Mouse (Mus musculus): Measurements from ENCODE around the gene Daw1. TPM values are rescaled to one million over a fixed set of nuclear protein-coding genes. Genes with fewer than 3 reads are reported as not detected.

Gene Daw1
- polyA plus RNA-seq (2017; shearing (Covaris generic)) = 1 to 10 TPM in 1 of 3 experiments, under 1 TPM in 1, not detected in 1; 0.44 to 1.2 TPM

- ATAC-seq = peak; percentile 52
These were observed at the start of gene Daw1 for GRCm38 (mm10) chr1:83159603-83160002. Daw1 (plus strand) TSS chr1:83159752.

DNA sequence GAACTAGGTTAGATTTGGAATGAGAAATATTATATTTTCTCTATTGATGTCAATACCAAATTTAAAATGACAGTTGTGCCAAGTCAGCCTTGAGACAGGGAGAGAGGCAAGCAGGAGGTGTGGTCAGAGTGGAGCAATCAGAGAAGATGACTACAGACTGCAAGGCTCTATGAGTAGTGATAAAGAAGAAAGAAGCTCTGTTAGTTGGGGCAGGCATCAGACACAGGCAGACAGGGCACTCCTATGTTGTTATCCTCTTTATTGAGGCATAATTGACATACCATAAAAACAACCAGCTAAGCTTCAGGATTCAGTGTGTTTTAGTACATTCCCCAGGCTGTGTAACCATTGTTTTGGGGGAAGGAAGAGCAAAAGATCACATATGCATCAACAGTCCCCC, 48.6 kb upstream of the Daw1 start:
- no peak for ATAC-seq

DNA sequence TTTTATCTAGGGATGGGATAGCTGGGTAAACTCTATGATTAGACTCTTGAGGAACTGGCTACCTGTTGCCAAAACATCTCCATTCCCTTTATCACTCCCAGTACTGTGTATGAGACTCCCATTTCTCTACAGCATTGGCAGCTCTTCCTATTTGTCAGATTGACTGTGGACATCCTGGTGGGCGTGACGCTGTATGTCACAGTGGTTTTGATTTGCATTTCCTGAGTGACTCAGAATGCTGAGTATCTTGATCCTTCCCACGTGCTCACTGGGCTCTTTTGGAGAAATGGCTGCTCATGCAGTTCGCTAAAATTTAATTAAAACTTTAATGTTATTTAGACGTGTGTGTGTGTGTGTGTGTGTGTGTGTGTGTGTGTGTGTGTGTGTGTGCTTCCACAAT, 47.8 kb upstream of the Daw1 start:
- peak; percentile 84 for ATAC-seq

- no peak for ATAC-seq
These were observed 43.0 kb upstream of the Daw1 start, which contains the start of gene Ccl20 for GRCm38 (mm10) chr1:83116447-83117137. Ccl20 (plus strand) TSS chr1:83116766.

DNA sequence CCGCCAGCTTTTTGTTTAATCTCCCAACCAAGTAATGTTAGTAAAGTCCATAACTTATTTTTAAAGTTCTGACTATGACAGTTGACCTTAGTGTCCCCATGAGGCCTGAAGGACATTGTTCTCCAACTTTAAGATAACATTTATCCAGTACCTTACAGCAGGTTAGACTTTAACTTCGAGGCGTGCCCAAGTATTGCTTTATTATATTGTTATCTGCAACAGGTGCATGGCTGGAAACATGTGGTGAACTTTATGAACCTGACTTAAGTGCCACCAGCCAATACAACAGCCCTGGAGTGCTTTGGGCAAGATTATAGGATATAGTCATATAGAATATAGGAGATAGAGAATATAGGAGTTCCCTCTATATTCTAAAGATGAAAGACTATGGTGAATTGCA, 42.3 kb upstream of the Daw1 start:
- no peak for ATAC-seq

DNA sequence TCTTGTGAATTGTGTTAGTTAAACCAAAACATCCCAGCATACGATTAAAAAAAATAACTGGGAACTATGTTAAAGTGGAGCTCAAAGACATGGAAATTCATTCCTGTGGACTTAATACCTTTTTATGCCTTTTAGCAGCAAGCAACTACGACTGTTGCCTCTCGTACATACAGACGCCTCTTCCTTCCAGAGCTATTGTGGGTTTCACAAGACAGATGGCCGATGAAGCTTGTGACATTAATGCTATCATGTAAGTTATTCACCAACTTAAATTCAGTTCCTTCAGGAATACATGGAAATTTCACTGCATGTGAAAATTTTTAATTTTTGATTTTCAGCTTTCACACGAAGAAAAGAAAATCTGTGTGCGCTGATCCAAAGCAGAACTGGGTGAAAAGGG, 41.9 kb upstream of the Daw1 start:
- ATAC-seq = no peak

GRCm38 (mm10) chr1:83119903-83120302, 39.6 kb upstream of the Daw1 start:
- no peak for ATAC-seq

DNA sequence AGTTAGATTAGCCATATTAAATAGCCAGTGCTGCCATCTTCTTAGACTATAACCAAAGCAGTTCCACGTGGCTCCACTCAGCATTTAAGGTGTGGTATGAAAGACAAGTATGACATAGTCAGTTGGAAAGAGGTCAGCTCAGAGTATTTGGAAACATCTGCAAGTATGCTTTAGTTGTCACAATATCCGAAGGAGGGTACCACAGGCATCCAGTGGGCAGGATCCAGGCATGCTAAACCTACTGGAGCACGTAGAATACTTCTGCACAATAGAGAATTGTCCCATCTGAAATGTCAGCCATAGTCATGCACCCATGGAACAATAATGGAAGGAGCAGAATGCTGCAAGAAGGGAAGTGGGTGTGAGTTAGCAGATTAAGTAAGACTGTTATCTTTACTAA, 39.2 kb upstream of the Daw1 start:
- no peak for ATAC-seq

DNA sequence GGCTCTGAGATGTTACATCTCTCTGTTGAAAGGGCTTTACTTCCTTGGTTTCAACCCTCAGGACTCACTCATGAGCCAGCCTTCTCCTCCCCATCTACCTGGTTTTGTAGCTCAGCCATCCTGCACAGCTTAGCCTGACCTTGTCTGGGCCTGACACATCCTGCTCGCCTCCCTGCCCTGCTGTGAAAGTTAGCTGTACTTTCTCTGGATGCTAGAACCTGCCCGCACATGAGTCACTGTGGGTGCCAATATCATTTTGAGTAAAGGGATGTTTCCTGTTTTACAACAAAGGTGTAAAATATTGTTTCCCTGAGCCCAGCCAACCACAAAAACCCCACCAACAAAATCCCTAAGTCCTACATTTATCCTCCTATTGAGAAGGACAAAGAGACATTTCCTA, 36.4 kb upstream of the Daw1 start:
- ATAC-seq = peak; percentile 38

GRCm38 (mm10) chr1:83135829-83136228, 23.7 kb upstream of the Daw1 start:
- ATAC-seq = no peak

DNA sequence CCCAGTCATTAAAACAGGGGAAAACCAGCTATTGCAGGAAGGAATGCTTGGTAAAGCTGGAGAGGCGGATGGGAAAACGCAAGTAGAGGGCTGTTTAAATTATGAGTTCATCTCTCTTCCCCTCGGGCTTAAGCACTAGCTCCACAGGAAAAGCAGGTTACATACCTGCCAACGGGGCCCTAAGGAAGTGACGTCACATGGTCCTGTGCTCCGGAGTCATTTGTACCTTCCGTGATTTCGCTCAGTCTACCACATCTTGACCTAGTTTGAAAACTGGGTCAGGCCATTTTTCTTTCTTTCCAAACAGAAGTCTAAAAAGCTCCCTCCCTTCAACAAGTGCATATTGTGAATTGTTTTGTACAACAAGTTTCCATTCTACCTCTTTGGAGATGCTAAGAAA, 21.7 kb upstream of the Daw1 start:
- ATAC-seq = peak; percentile 84

GRCm38 (mm10) chr1:83138721-83139120, 20.8 kb upstream of the Daw1 start:
- ATAC-seq = no peak

GRCm38 (mm10) chr1:83141510-83141909, 18.0 kb upstream of the Daw1 start:
- ATAC-seq = no peak

GRCm38 (mm10) chr1:83142055-83142454, 17.5 kb upstream of the Daw1 start:
- ATAC-seq = no peak

- no peak for ATAC-seq
These were observed 13.0 kb upstream of the Daw1 start for GRCm38 (mm10) chr1:83146547-83146946.

DNA sequence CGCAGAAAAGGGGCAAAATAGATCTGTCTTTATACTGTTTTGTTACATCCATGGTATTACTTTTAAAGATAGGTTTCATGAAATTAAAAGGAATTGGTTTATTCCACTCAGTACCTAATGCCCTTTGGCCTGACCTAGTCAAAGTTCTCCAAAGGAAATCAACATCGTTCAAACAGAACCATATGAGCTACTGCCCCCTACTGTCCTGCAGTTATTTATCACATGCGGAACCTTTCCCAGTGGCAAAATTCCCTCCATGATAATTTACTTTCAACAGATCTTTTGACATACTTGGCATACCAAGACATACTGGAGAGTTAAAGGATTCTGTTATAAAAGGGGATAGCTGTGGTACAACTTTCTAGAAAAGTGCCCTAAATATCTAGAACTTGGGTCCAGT, 9.3 kb upstream of the Daw1 start:
- ATAC-seq = no peak

DNA sequence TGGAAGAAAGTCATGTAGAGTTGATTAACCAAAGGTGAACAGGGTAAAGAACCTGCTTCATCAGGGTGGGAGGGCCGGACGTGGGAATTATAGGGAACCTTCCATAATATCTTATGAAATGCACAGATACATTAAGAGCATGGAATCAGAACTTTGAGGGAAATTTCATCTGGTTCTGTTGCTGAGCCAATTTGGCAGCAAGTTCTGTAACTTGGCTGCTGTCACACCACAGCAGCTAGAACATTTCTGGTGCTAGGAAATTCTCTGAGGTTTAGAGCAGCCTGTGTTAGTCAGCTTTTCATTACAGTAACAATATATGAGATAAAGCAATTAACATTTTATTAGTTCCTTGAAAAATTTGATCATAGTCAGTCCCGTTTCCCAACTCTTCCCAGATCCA, 6.6 kb upstream of the Daw1 start:
- no peak for ATAC-seq

DNA sequence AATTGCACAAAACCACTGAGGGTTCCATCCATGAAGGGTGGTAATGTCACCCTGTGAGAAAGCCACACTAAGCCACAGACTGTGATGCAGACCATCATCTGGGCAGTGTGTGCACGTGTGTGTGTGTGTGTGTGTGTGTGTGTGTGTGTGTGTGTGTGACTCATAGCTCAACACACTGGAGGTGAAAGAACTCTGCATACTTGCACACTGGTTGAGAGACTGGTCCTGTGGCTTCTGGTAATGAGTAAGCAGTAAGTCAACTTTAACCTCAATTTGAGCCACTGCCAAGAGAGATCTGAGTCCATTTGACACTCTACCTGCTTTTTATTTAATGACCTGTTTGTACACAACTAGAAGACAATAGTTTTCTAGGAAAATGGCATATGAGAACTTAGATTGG, 2.7 kb upstream of the Daw1 start:
- no peak for ATAC-seq

GRCm38 (mm10) chr1:83161658-83162057, 2.1 kb downstream of the Daw1 start:
- no peak for ATAC-seq

DNA sequence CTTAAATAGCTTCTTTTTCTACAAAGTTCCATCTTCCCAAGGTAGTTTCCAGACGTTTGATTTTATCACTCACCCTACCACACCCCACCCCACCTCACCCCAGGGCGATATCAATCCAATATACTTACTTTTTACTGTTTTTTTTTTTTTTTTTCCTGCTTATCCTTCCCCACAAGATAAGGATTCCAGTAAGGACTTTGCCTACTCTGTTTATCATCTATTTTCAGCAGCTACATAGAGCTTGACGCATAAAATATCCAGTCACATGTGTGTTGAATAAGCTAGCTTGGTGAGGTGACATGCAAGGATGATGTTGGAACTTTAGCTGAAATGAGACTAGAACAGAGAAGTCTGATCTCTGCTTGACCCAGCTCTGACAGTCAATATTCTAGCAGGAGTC, 4.5 kb downstream of the Daw1 start:
- no peak for ATAC-seq

GRCm38 (mm10) chr1:83169158-83169557, 9.6 kb downstream of the Daw1 start:
- no peak for ATAC-seq

GRCm38 (mm10) chr1:83175985-83176384, 16.4 kb downstream of the Daw1 start:
- no peak for ATAC-seq

DNA sequence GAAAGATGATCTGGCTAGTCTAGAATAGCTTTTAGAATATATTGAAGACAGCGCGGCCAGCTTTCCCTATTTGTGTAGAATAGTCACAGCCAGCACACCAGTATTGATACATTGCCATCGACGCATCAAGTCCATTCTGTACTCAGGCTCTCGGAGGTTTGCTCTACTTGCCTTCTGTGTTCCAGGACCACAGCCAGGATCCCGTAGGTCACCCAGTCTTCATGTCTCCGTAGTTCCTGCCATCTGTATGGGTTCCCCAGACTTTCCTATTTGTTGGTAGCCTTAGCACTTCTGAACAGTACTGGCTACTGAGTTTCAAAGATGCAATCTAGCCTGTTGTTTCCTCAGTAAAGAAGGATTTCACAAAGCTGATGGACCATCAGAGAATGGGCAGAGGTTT, 20.0 kb downstream of the Daw1 start:
- no peak for ATAC-seq

DNA sequence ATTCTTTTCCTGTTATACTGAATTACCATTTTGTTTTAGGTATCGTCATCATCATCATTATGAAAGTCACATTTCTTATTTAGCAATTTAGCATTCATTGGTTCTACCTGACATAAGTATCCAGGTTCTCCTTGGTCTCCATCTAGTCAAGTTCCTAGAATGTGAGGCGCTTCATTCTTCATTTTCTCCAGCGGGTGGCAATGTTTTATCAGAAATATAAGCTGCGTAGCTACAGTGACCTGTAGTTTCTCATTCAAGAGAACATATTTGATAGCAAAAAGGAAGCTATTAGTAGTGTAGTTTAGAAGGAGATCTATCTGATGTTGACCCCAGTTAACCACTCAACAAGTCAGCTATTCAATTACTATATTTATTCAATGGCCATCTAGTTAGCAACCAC, 21.9 kb downstream of the Daw1 start:
- no peak for ATAC-seq

DNA sequence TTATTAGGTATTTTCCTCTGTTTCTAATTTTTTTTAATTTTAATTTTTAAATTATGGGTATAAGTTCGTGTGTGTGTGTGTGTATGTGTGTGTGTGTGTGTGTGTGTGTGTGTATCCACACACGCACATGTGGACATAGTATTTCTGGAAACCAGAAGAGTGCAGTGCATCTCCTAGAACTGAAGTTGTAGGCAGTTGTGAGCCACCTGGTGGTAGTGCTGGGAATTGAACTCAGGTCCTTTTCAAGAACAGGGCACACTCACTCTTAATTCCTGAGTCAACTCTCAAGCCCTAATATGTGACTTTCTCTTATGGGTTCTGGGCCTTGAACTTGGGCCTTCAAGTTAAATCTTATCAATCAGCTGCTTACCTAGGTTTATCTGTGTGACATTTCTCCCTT, 27.6 kb downstream of the Daw1 start:
- ATAC-seq = no peak
